Mouse (Mus musculus): ENCODE results near the gene Ttll13.

GRCm38 (mm10) chr7:80241661-80242060, 4.5 kb upstream of the Ttll13 start:
- TF ChIP-seq POLR2A (IDR thresholded peaks at IDR 0.05; ENCODE audit: borderline replicate concordance, extremely low read depth, low read depth, low read length) (no peak), CTCF (IDR thresholded peaks at IDR 0.05; ENCODE audit: insufficient read depth, low read length) (no peak)

Measured in lung, adult 2 months (tissue).